Mouse (Mus musculus): ENCODE data around the gene Fam102a. TPM values are rescaled to one million over a fixed set of nuclear protein-coding genes. Genes with fewer than 3 reads are reported as not detected.

Fam102a gene
- polyA plus RNA-seq, 1 experiment, result 39.0 TPM

GRCm38 (mm10) chr2:32581450-32582095 is 46.4 kb downstream of the Fam102a start:
- Histone ChIP-seq H3K36me3 (ENCODE audit: control insufficient read depth, insufficient read depth, low read length) (no peaks in the 10 kb centered on the region), H3K4me3 (ENCODE audit: insufficient read depth, low read depth, low read length) (no peak overlapping the region), H3K27me3 (replicated peaks; ENCODE audit: control insufficient read depth, insufficient read depth, low read length) (no peaks in the 10 kb centered on the region), H3K4me1 (ENCODE audit: control insufficient read depth, insufficient read depth, low read length) (no peaks in the 10 kb centered on the region), H3K27ac (ENCODE audit: insufficient read depth, low read depth, low read length) (no peak overlapping the region)
- TF ChIP-seq POLR2A (IDR thresholded peaks at IDR 0.05; ENCODE audit: low read depth, low read length) (no peak), CTCF (conservative IDR thresholded peaks at IDR 0.05; ENCODE audit: insufficient read depth, insufficient read length, low read depth, low read length) (no peak)
- WGBS, result 49% methylated on average over 19 of the region's 19 CpGs
- DNase-seq, result peak; percentile 40

- no peaks in the 10 kb centered on the region for H3K4me1 ChIP-seq (ENCODE audit: control insufficient read depth, insufficient read depth, low read length)
- TF ChIP-seq POLR2A (IDR thresholded peaks at IDR 0.05; ENCODE audit: low read depth, low read length) (no peak), CTCF (conservative IDR thresholded peaks at IDR 0.05; ENCODE audit: insufficient read depth, insufficient read length, low read depth, low read length) (peak; percentile 99)
- no peak overlapping the region for H3K27ac ChIP-seq (ENCODE audit: insufficient read depth, low read depth, low read length)
- DNase-seq, result peak; percentile 88
- H3K36me3 ChIP-seq (ENCODE audit: control insufficient read depth, insufficient read depth, low read length), result no peaks in the 10 kb centered on the region
- no peak overlapping the region for H3K4me3 ChIP-seq (ENCODE audit: insufficient read depth, low read depth, low read length)
- 15% methylated on average over 37 of the region's 37 CpGs for WGBS
- no peaks in the 10 kb centered on the region for H3K27me3 ChIP-seq (replicated peaks; ENCODE audit: control insufficient read depth, insufficient read depth, low read length)
Measured at GRCm38 (mm10) chr2:32582830-32583799, 48.0 kb downstream of the Fam102a start.

- TF ChIP-seq POLR2A (IDR thresholded peaks at IDR 0.05; ENCODE audit: low read depth, low read length), result no peak
- TF ChIP-seq CTCF (conservative IDR thresholded peaks at IDR 0.05; ENCODE audit: insufficient read depth, insufficient read length, low read depth, low read length), result no peak
Measured at GRCm38 (mm10) chr2:32585149-32585714, 50.1 kb downstream of the Fam102a start.

GRCm38 (mm10) chr2:32586871-32587351 is 51.8 kb downstream of the Fam102a start, which contains the start of gene St6galnac4:
Gene St6galnac4, plus strand, starts transcription at chr2:32587095.
- H3K27ac ChIP-seq (ENCODE audit: insufficient read depth, low read depth, low read length), result peak within 1 kb of the TSS; percentile 76
- DNase-seq, result peak; percentile 92
- 2% methylated on average over 38 of the region's 38 CpGs for WGBS

More at GRCm38 (mm10) chr2:32585149-32585714, 50.1 kb downstream of the Fam102a start:
- DNase-seq, result no peak
- Histone ChIP-seq H3K27me3 (replicated peaks; ENCODE audit: control insufficient read depth, insufficient read depth, low read length) (no peaks in the 10 kb centered on the region), H3K36me3 (ENCODE audit: control insufficient read depth, insufficient read depth, low read length) (no peaks in the 10 kb centered on the region), H3K4me3 (ENCODE audit: insufficient read depth, low read depth, low read length) (no peak overlapping the region), H3K27ac (ENCODE audit: insufficient read depth, low read depth, low read length) (no peak overlapping the region), H3K4me1 (ENCODE audit: control insufficient read depth, insufficient read depth, low read length) (no peaks in the 10 kb centered on the region)
- 92% methylated on average over 7 of the region's 7 CpGs for WGBS

GRCm38 (mm10) chr2:32587731-32588321 is 52.7 kb downstream of the Fam102a start:
- Histone ChIP-seq H3K27ac (ENCODE audit: insufficient read depth, low read depth, low read length) (peak overlapping the region; percentile 76), H3K4me3 (ENCODE audit: insufficient read depth, low read depth, low read length) (peak overlapping the region; percentile 71), H3K27me3 (replicated peaks; ENCODE audit: control insufficient read depth, insufficient read depth, low read length) (no peaks in the 10 kb centered on the region), H3K4me1 (ENCODE audit: control insufficient read depth, insufficient read depth, low read length) (no peaks in the 10 kb centered on the region), H3K36me3 (ENCODE audit: control insufficient read depth, insufficient read depth, low read length) (no peaks in the 10 kb centered on the region)
- WGBS, result 51% methylated on average over 9 of the region's 9 CpGs
- TF ChIP-seq CTCF (conservative IDR thresholded peaks at IDR 0.05; ENCODE audit: insufficient read depth, insufficient read length, low read depth, low read length), result no peak
- no peak for TF ChIP-seq POLR2A (IDR thresholded peaks at IDR 0.05; ENCODE audit: low read depth, low read length)
- DNase-seq, result peak; percentile 57

More at GRCm38 (mm10) chr2:32586871-32587351, 51.8 kb downstream of the Fam102a start, which contains the start of gene St6galnac4:
- Histone ChIP-seq H3K4me1 (ENCODE audit: control insufficient read depth, insufficient read depth, low read length) (no peaks in the 10 kb centered on the region), H3K4me3 (ENCODE audit: insufficient read depth, low read depth, low read length) (peak within 1 kb of the TSS; percentile 71), H3K27me3 (replicated peaks; ENCODE audit: control insufficient read depth, insufficient read depth, low read length) (no peaks in the 10 kb centered on the region), H3K36me3 (ENCODE audit: control insufficient read depth, insufficient read depth, low read length) (no peaks in the 10 kb centered on the region)
- TF ChIP-seq CTCF (conservative IDR thresholded peaks at IDR 0.05; ENCODE audit: insufficient read depth, insufficient read length, low read depth, low read length) (0 out of 2 replicates have a peak, but pooled peaks have one; percentile 15), POLR2A (IDR thresholded peaks at IDR 0.05; ENCODE audit: low read depth, low read length) (no peak)

- Histone ChIP-seq H3K27me3 (replicated peaks; ENCODE audit: control insufficient read depth, insufficient read depth, low read length) (no peaks in the 10 kb centered on the region), H3K4me1 (ENCODE audit: control insufficient read depth, insufficient read depth, low read length) (no peaks in the 10 kb centered on the region), H3K4me3 (ENCODE audit: insufficient read depth, low read depth, low read length) (no peak overlapping the region), H3K27ac (ENCODE audit: insufficient read depth, low read depth, low read length) (no peak overlapping the region), H3K36me3 (ENCODE audit: control insufficient read depth, insufficient read depth, low read length) (no peaks in the 10 kb centered on the region)
- WGBS, result 71% methylated on average over 11 of the region's 11 CpGs
- DNase-seq, result peak; percentile 69
- TF ChIP-seq POLR2A (IDR thresholded peaks at IDR 0.05; ENCODE audit: low read depth, low read length), result no peak
- TF ChIP-seq CTCF (conservative IDR thresholded peaks at IDR 0.05; ENCODE audit: insufficient read depth, insufficient read length, low read depth, low read length), result no peak
Measured at GRCm38 (mm10) chr2:32589213-32589795, 54.2 kb downstream of the Fam102a start.

All from kidney, adult 2 months (tissue).